Mouse (Mus musculus) cerebellum, postnatal 14 days (tissue): ENCODE measurements around the gene Gpld1.

ENCODE experiments used
- DNase-seq, 2 experiments: peaks; one replicate each; pipeline ENCODE4 v3.0.0; 2021; ENCODE audit warnings: mixed read lengths in 2 of 2

Gene Gpld1

GRCm38 (mm10) chr13:25024655-25025054 lies 81.7 kb downstream of the Gpld1 start:
- peak; percentile 32 to 69 for DNase-seq

GRCm38 (mm10) chr13:25026409-25027113 lies 83.6 kb downstream of the Gpld1 start:
- no peak for DNase-seq

DNA sequence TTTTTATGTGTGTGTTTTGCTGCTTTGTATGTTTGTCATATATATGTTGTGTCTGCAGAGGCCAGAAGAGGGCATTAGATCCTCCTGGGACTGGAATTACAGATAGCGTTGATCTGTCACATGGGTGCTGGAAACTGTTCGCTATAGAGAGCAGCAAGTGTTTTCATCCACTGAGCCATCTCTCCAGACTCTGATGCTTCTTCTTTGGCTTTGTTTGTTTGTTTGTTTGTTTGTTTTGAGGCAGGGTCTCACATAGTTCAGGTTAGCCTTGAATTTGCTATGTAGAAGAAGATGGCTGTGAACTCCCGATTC lies 84.1 kb downstream of the Gpld1 start:
- no peak for DNase-seq

DNA sequence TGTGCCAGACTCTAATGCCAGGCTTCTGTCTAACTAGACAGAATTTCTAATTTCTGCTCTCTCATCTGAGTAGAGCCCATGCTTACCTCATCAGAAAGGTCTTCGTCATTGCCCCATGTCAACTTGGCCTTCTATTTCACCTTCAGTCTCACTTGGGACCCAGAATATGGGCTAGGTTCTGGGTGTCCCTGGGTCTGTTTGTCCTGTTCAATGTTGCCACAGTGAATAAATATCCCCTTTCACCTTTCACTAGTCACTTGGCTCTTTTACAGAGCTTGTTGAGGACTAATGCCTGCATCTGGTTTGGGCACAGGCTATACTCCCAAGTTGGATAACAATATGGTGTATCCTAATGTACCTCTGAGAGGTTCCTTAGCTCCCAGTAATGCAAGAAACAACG lies 96.5 kb downstream of the Gpld1 start:
- no peak for DNase-seq
